Mouse (Mus musculus) cerebellum, postnatal 10 days (tissue): ENCODE measurements around the gene Bcor.

ENCODE experiments used
- DNase-seq, 2 experiments: peaks; one replicate each; pipeline ENCODE4 v3.0.0; 2021; ENCODE audit warnings: mixed read lengths in 2 of 2

The Bcor gene

GRCm38 (mm10) chrX:12062121-12062931 is 97.8 kb downstream of the Bcor start:
- DNase-seq = no peak

GRCm38 (mm10) chrX:12060848-12061247 is 99.3 kb downstream of the Bcor start:
- DNase-seq = no peak

DNA sequence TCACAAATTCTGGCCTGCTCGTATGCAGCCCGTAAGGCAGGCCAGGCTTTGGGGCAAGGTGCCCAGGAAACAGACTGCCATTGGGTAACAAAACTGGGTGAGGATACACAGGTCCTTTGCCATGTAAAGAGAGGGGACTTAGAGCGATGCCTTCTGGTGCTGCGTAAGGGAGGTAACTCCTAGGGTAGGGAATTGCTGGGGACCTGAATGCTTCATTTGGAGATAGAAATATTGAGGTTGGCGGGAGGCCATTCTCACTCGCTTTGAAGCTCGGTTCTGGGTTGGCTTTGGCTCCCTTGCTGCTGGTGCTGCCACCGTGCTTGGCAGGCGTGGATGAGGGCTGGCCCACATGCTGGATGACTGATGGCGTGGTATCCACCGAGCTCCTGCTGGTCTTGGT is 102.9 kb downstream of the Bcor start:
- peak; percentile 65 to 79 for DNase-seq

GRCm38 (mm10) chrX:12053315-12053914 is 106.7 kb downstream of the Bcor start:
- no peak for DNase-seq

DNA sequence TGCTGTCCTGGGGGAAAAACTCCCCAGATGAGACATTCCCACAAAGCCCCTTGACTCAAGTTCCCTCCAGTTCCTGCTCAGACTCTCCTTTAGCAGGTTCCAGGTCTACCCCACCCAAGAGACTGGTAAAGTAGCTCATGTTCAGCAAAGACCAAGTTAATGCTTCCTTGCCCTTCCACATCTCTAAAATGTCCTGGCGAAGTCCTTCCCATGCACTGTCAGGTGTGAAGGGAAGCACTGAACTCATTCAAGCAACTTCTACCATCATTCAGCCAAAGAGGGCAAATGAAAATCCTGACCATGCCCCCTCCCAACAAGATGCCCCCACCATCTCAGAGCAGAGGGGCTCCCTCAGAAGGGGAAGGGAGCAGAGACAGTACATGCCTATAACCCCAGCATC is 107.5 kb downstream of the Bcor start:
- no peak for DNase-seq

GRCm38 (mm10) chrX:12048721-12049120 is 111.4 kb downstream of the Bcor start:
- DNase-seq = no peak

DNA sequence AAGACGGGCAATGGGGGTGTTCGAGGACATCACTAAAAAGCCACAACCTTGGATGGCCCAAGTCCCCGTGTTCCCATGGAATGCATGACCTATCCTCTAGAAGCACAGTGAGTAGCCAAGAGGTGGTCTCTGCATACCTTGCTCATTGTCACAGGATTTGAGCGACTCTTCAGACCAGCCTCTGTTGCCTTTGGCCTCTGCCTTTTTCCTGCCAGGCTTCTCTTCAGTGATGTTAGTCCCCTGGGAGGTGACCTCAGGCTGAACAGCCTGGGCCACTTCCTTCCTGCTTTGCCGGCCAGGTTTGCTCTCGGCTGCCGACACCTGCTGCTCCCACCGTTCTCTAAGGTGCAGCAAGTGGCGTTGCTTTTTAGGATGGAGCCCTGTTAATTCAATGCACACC is 112.0 kb downstream of the Bcor start:
- DNase-seq = no peak

DNA sequence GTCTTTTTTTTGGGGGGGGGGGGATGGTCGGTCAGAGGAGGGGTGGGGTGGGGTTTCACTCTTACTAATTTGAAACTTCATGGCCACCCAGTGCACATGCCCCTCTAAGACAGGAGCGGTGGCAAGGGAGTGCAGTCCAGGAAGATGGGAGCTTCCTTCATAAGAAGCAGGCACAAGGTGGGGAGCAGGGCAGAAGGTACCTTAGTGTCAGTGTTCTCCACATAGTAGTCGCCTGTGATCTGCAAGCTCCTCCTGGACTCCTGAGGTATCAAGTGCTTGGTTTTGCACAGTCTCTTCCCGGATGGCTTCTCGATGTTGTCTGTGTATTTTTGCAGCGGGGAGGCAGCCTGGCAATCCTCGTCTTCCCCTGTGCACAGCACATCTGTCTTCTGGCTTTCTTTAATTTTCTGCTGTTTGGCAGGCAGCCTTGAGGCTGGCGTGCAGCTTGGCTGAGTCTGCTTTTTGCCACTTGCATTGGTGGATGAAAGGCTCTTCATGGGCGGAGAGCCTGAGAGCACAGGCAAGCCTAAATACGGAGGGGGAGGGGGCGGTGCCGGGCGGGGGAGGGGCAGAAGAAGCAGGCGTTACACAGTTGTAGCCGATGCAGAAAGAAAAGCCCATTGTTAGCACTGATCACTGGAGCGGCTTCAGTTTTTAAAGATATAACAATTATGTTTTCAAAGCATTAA is 112.8 kb downstream of the Bcor start:
- DNase-seq = peak in 1 of 2 experiments; percentile 33

DNA sequence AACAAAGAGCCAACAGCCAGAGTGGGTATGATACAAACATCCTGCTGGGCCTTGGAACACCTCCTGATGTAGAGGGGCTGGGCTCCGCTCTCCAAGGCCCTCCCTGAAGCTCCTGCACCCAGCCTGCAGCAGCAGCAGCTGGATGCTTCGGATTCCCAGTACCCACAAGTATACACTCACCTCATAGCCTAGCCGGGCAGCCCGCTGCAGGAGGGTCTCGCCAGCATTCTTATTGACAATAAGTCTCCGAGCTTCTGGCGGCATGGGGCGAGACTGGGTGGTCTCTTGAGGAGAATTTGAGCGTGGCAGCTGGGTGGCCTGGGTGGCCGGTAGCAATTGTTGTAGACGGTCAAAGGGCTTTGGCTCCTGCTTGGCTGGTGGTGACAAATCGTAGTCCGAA is 113.5 kb downstream of the Bcor start:
- no peak for DNase-seq

- DNase-seq = no peak
These were observed 116.8 kb downstream of the Bcor start for GRCm38 (mm10) chrX:12043352-12043751.

- no peak for DNase-seq
These were observed 118.7 kb downstream of the Bcor start for GRCm38 (mm10) chrX:12041453-12041852.

GRCm38 (mm10) chrX:12014726-12015464 is 145.3 kb downstream of the Bcor start:
- no peak for DNase-seq

- no peak for DNase-seq
These were observed 149.5 kb downstream of the Bcor start for GRCm38 (mm10) chrX:12010660-12011059.

GRCm38 (mm10) chrX:12009046-12009445 is 151.1 kb downstream of the Bcor start:
- peak; percentile 21 to 53 for DNase-seq

- DNase-seq = no peak
These were observed 152.2 kb downstream of the Bcor start for GRCm38 (mm10) chrX:12007832-12008540.

DNA sequence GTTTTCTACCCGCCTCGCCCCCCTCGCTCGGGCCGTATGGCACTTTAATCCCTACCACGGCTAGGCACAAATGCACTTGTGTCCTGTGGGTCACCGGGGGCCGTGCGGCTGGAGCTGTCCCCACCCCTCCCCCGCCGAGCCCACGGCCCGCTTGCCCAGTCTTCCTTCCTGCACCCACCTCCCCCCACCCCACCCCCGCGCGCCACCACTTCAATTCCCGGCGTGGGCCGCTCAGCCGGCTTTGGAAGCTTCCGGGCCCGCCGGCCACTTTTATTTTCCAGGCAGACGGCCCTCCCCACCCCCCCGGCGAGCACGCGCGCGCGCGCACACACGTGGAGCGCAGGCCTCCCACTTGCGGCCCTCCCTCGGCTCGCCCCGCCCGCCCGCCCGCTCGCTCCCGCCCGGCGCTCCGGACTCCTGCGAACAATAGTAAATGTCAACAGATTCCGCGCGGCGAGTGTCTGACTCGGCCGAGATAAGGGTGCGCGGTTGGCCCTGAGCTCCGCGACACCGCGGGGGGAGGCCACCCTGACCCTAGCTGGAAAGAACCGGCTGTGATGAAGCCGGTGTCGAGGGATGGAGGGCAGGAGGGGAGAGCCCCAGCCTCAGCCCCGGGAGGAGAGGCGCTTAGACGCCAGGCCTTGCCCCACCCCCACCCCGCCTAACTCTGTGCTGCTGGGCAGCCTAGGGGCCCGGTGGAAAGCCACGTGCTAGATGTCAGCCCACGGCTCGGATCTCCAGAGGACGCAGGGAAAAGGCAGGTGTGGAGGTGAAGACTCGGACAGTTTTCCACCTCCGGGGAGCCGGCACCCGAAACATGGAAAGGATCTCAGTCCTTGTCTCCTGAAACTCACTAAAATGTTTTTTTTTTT is 153.0 kb downstream of the Bcor start:
- peak; percentile 44 to 70 for DNase-seq

DNA sequence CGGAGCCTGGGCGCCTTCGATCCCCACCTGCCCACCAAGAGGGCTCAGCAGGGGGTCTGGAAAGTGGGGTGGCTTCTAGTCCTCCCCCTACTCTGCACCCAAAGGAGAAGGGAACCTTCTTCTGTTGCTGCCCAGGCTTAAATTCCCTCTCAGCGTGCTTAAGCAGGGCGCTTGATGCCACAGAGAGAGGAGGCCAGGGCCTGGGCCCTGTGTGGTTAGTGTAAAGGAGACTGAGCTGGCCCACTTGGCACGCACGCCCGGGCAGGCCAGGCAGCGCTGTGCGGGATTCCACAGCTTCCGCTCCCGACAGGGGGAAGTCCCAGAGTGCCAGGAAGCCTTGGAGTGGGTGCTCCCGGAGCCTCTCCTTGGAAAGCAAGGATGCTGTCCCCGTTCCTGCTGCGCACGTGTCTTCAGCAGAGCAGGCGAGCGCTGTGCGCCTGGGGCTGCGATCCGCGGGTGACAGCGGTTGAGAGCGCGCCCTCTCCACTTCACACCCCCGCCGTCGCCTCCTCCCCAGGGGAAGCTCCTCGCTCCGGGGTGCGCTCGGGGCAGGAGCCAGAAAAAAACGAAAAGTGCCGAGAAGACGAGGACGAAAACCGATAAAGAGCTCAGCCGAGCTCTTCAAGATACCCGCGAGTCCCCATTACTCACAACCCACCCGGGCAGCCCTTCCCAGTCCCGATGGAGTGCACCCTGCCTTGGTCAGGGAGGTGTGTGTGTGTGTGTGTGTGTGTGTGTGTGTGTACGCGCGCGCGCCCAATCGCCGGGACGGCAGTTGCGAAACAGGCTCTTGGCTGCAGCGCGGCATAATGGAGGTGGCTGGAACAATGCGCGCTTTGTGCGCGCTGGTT is 153.9 kb downstream of the Bcor start:
- DNase-seq = peak; percentile 42 to 72

DNA sequence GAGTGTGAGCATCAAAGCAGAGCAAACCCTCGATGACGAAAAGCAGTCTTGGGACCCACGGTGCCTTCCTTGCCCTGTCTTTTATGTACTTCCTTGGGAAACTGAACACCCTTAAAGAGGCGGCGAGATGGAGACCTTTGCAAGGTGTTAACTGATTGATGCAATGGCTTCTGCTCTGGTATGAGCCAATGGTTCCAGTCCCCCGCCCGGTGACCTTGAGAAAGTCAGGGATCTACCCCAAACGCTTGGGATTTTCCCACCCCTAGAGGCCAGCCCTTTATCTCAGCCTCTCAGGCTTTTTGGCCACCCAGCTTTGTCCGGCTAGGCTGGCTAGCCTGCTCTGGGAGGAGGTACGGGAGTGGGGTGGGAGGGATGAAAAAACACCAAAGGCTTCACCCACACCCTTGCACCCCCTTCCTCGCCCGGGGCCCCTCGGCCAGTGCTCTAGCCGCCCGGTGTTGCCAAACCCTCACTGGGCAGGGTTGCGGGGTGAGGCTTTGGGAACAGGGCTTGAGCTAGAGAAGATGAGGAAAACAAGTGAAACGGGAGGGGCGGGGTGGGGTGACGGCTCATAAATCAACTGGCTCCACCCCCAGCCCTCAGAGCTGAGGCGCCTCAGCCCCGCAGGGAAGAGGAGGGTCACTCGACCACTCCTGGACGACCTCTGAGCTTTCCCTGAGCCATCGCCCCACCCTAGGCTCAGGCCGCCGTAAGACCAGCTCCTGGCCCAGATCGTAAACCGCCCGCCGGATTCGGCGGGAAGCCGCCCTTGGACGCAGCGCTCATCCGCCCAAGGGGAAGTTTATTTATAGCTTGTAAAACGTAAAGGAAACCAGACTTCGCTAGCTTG is 154.7 kb downstream of the Bcor start:
- peak; percentile 10 to 16 for DNase-seq

GRCm38 (mm10) chrX:12004416-12004815 is 155.7 kb downstream of the Bcor start:
- peak in 1 of 2 experiments; percentile 11 for DNase-seq
